Mouse (Mus musculus): ENCODE data around the gene Hmcn2. TPM values are rescaled to one million over a fixed set of nuclear protein-coding genes. Genes with fewer than 3 reads are reported as not detected.

Hmcn2 gene
- polyA plus RNA-seq, 1 experiment from 2014 or later = 0.17 TPM

GRCm38 (mm10) chr2:31450661-31451060 is 136.4 kb downstream of the Hmcn2 start:
- Histone ChIP-seq H3K9ac (replicated peaks; ENCODE audit: low read depth, low read length) (no peak overlapping the region), H3K4me3 (ENCODE audit: low read depth, low read length) (no peak overlapping the region), H3K27me3 (ENCODE audit: control insufficient read depth, insufficient read depth, low read length) (no peaks in the 10 kb centered on the region), H3K36me3 (ENCODE audit: control insufficient read depth, insufficient read depth, low read length) (no peaks in the 10 kb centered on the region), H3K4me2 (ENCODE audit: low read depth, low read length) (no peak overlapping the region), H3K27ac (ENCODE audit: low read depth, low read length) (no peak overlapping the region), H3K4me1 (ENCODE audit: control insufficient read depth, insufficient read depth, low read length) (peaks cover 15% of the 10 kb centered on the region), H3K9me3 (ENCODE audit: control insufficient read depth, low read length) (no peaks in the 10 kb centered on the region)
- no peak for ATAC-seq (ENCODE audit: low read depth)
- 24% methylated on average over 3 of the region's 3 CpGs for WGBS

GRCm38 (mm10) chr2:31451530-31451929 is 137.3 kb downstream of the Hmcn2 start:
- WGBS = 68% methylated on average over 1 of the region's 1 CpGs
- Histone ChIP-seq H3K36me3 (ENCODE audit: control insufficient read depth, insufficient read depth, low read length) (no peaks in the 10 kb centered on the region), H3K9ac (replicated peaks; ENCODE audit: low read depth, low read length) (no peak overlapping the region), H3K27me3 (ENCODE audit: control insufficient read depth, insufficient read depth, low read length) (no peaks in the 10 kb centered on the region), H3K4me1 (ENCODE audit: control insufficient read depth, insufficient read depth, low read length) (peaks cover 15% of the 10 kb centered on the region), H3K9me3 (ENCODE audit: control insufficient read depth, low read length) (no peaks in the 10 kb centered on the region), H3K27ac (ENCODE audit: low read depth, low read length) (no peak overlapping the region), H3K4me2 (ENCODE audit: low read depth, low read length) (no peak overlapping the region), H3K4me3 (ENCODE audit: low read depth, low read length) (no peak overlapping the region)
- ATAC-seq (ENCODE audit: low read depth) = no peak

- Histone ChIP-seq H3K4me1 (ENCODE audit: control insufficient read depth, insufficient read depth, low read length) (peaks cover 15% of the 10 kb centered on the region), H3K9ac (replicated peaks; ENCODE audit: low read depth, low read length) (no peak overlapping the region), H3K27ac (ENCODE audit: low read depth, low read length) (no peak overlapping the region), H3K36me3 (ENCODE audit: control insufficient read depth, insufficient read depth, low read length) (no peaks in the 10 kb centered on the region), H3K4me2 (ENCODE audit: low read depth, low read length) (no peak overlapping the region), H3K4me3 (ENCODE audit: low read depth, low read length) (no peak overlapping the region), H3K27me3 (ENCODE audit: control insufficient read depth, insufficient read depth, low read length) (peaks cover under 1% of the 10 kb centered on the region; the same call in 1 of the 2 replicates), H3K9me3 (ENCODE audit: control insufficient read depth, low read length) (no peaks in the 10 kb centered on the region)
- WGBS = 84% methylated on average over 13 of the region's 13 CpGs
- ATAC-seq (ENCODE audit: low read depth) = no peak
Measured at GRCm38 (mm10) chr2:31453011-31453410, 138.8 kb downstream of the Hmcn2 start.

DNA sequence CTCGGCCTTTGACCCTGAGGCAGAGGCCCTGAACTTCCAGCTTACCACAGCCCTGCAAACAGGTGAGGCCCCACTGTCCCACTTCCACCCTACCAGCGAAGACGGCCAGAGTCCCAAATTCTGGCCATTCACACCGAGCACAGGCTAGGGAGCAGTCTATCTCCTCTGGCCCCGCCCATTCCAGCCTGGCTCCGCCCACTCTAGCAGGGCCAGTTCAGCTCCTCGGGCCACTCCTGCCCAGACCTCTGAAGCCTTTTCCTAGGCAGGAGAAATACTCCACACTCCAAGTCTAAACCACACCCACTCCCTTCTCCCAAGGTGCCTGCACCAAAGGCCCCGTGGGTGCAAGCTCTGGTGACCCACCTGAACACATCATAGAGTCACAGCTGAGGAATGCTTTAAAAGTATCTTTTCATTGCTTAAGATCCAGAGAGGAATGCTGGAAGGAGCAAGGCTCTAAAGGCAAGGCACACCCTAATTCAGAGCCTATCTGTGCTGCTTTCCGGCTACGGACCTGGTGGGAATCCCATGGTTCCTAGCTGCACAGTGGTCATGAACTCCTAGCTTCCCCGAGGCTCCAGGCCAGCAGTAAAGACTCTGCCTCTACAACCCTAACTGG is 139.5 kb downstream of the Hmcn2 start:
- Histone ChIP-seq H3K9me3 (ENCODE audit: control insufficient read depth, low read length) (no peaks in the 10 kb centered on the region), H3K4me3 (ENCODE audit: low read depth, low read length) (no peak overlapping the region), H3K36me3 (ENCODE audit: control insufficient read depth, insufficient read depth, low read length) (no peaks in the 10 kb centered on the region), H3K4me2 (ENCODE audit: low read depth, low read length) (no peak overlapping the region), H3K27ac (ENCODE audit: low read depth, low read length) (no peak overlapping the region), H3K4me1 (ENCODE audit: control insufficient read depth, insufficient read depth, low read length) (peaks cover 12% of the 10 kb centered on the region), H3K9ac (replicated peaks; ENCODE audit: low read depth, low read length) (no peak overlapping the region), H3K27me3 (ENCODE audit: control insufficient read depth, insufficient read depth, low read length) (peaks cover 5% of the 10 kb centered on the region)
- ATAC-seq (ENCODE audit: low read depth) = no peak
- 33% methylated on average over 11 of the region's 11 CpGs for WGBS

- WGBS = 54% methylated on average over 8 of the region's 8 CpGs
- Histone ChIP-seq H3K27ac (ENCODE audit: low read depth, low read length) (no peak overlapping the region), H3K36me3 (ENCODE audit: control insufficient read depth, insufficient read depth, low read length) (no peaks in the 10 kb centered on the region), H3K4me3 (ENCODE audit: low read depth, low read length) (no peak overlapping the region), H3K27me3 (ENCODE audit: control insufficient read depth, insufficient read depth, low read length) (peaks cover 7% of the 10 kb centered on the region), H3K9ac (replicated peaks; ENCODE audit: low read depth, low read length) (no peak overlapping the region), H3K9me3 (ENCODE audit: control insufficient read depth, low read length) (no peaks in the 10 kb centered on the region), H3K4me1 (ENCODE audit: control insufficient read depth, insufficient read depth, low read length) (peaks cover 6% of the 10 kb centered on the region; the same call in 1 of the 2 replicates), H3K4me2 (ENCODE audit: low read depth, low read length) (no peak overlapping the region)
- no peak for ATAC-seq (ENCODE audit: low read depth)
Measured at GRCm38 (mm10) chr2:31454280-31454679, 140.1 kb downstream of the Hmcn2 start.

DNA sequence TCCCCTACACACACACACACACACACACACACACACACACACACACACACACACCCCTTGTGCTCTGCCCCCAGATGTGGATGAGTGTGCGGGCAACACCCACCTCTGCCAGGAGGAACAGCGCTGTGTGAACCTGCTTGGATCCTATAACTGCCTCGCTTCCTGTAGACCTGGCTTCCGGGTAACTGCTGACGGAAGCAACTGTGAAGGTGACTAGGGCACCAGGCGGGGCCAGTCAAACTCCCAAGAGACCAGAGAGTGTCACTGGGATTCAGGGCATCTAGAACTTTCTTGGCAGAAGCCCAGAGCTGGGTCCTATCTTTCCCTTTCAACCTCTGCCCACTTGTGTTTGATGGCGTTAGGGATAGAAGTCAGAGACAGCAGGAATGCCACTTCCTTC is 141.2 kb downstream of the Hmcn2 start:
- no peaks in the 10 kb centered on the region; the same call in 1 of the 2 replicates for H3K4me1 ChIP-seq (ENCODE audit: control insufficient read depth, insufficient read depth, low read length)
- peaks cover 13% of the 10 kb centered on the region for H3K27me3 ChIP-seq (ENCODE audit: control insufficient read depth, insufficient read depth, low read length)
- no peak for ATAC-seq (ENCODE audit: low read depth)
- no peaks in the 10 kb centered on the region for H3K9me3 ChIP-seq (ENCODE audit: control insufficient read depth, low read length)
- no peak overlapping the region for H3K27ac ChIP-seq (ENCODE audit: low read depth, low read length)
- no peaks in the 10 kb centered on the region for H3K36me3 ChIP-seq (ENCODE audit: control insufficient read depth, insufficient read depth, low read length)
- H3K4me3 ChIP-seq (ENCODE audit: low read depth, low read length) = no peak overlapping the region
- H3K9ac ChIP-seq (replicated peaks; ENCODE audit: low read depth, low read length) = no peak overlapping the region
- no peak overlapping the region for H3K4me2 ChIP-seq (ENCODE audit: low read depth, low read length)
- WGBS = 84% methylated on average over 7 of the region's 7 CpGs

GRCm38 (mm10) chr2:31458460-31458859 is 144.2 kb downstream of the Hmcn2 start:
- Histone ChIP-seq H3K4me3 (ENCODE audit: low read depth, low read length) (no peak overlapping the region), H3K9ac (replicated peaks; ENCODE audit: low read depth, low read length) (no peak overlapping the region), H3K4me2 (ENCODE audit: low read depth, low read length) (no peak overlapping the region), H3K9me3 (ENCODE audit: control insufficient read depth, low read length) (no peaks in the 10 kb centered on the region), H3K4me1 (ENCODE audit: control insufficient read depth, insufficient read depth, low read length) (no peaks in the 10 kb centered on the region; the same call in 1 of the 2 replicates), H3K27ac (ENCODE audit: low read depth, low read length) (no peak overlapping the region), H3K36me3 (ENCODE audit: control insufficient read depth, insufficient read depth, low read length) (no peaks in the 10 kb centered on the region), H3K27me3 (ENCODE audit: control insufficient read depth, insufficient read depth, low read length) (peaks cover 20% of the 10 kb centered on the region)
- ATAC-seq (ENCODE audit: low read depth) = no peak
- 44% methylated on average over 5 of the region's 5 CpGs for WGBS

GRCm38 (mm10) chr2:31458989-31459936 is 145.0 kb downstream of the Hmcn2 start:
- Histone ChIP-seq H3K4me1 (ENCODE audit: control insufficient read depth, insufficient read depth, low read length) (no peaks in the 10 kb centered on the region; the same call in 1 of the 2 replicates), H3K36me3 (ENCODE audit: control insufficient read depth, insufficient read depth, low read length) (no peaks in the 10 kb centered on the region), H3K4me3 (ENCODE audit: low read depth, low read length) (no peak overlapping the region), H3K9me3 (ENCODE audit: control insufficient read depth, low read length) (no peaks in the 10 kb centered on the region), H3K9ac (replicated peaks; ENCODE audit: low read depth, low read length) (no peak overlapping the region), H3K27ac (ENCODE audit: low read depth, low read length) (no peak overlapping the region), H3K4me2 (ENCODE audit: low read depth, low read length) (peak overlapping the region; percentile 63; the same call in 1 of the 2 replicates), H3K27me3 (ENCODE audit: control insufficient read depth, insufficient read depth, low read length) (peaks cover 20% of the 10 kb centered on the region)
- ATAC-seq (ENCODE audit: low read depth) = no peak
- 41% methylated on average over 16 of the region's 16 CpGs for WGBS
